Mouse (Mus musculus) lung, postnatal 14 days (tissue): ENCODE results near the gene Gmfg.

Experiments used
- DNase-seq: peaks from one replicate; pipeline ENCODE4 v3.0.0; 2021

Gene Gmfg

GRCm38 (mm10) chr7:28488030-28488491 is 50.8 kb downstream of the Gmfg start:
- DNase-seq: peak; percentile 28

GRCm38 (mm10) chr7:28490410-28490809 is 53.2 kb downstream of the Gmfg start:
- DNase-seq: peak; percentile 77

- no peak for DNase-seq
Observed at GRCm38 (mm10) chr7:28490903-28491302, 53.7 kb downstream of the Gmfg start.

GRCm38 (mm10) chr7:28492310-28492709 is 55.1 kb downstream of the Gmfg start:
- DNase-seq: no peak

DNA sequence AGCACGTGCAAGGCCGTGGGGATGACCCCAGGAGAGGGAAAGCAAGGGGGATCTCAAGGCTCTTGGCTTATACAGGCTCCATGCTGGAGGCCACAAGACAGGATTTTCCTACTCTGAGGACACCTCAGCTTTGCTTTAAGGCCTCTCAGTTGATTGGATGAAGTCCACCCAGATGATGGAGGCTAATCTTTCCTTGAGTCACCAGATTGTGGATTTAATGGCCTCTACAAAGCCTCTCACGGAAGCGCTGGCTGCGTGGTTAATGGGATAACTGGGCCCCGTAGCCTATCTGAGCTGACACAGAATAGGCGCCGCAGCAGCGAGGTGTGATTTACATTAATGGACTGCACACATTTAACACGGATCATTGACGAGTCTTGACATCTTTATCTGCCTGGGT is 58.2 kb downstream of the Gmfg start:
- DNase-seq: no peak
